Mouse (Mus musculus) layer of hippocampus, postnatal 25 days (tissue): ENCODE results near the gene Aurkb. TPM values are rescaled to one million over a fixed set of nuclear protein-coding genes. Genes with fewer than 3 reads are reported as not detected.
A peak's percentile ranks its signal among the peaks of the same experiment; 100 is the strongest.
"Not testable (repeated sequence)": the region's sequence is repeated elsewhere in the genome, so short reads cannot be mapped to it uniquely, and the experiment has no call there.

Source experiments
- DNase-seq, 2 experiments: peaks; one replicate each; pipeline ENCODE4 v3.0.0; 2022; ENCODE audit warnings: mixed read lengths in 2 of 2, low spot score in 1 of 2; ENCODE audit errors: extremely low spot score in 1 of 2
- total RNA-seq, 2 experiments: library from RNA; stranded (reverse); gene quantifications; 2 replicates each; pipeline ENCODE4 v1.2.3; 2021

Gene Aurkb
- total RNA-seq, 2 experiments from 2014 or later, result 0.85 to 1.0 TPM

DNA sequence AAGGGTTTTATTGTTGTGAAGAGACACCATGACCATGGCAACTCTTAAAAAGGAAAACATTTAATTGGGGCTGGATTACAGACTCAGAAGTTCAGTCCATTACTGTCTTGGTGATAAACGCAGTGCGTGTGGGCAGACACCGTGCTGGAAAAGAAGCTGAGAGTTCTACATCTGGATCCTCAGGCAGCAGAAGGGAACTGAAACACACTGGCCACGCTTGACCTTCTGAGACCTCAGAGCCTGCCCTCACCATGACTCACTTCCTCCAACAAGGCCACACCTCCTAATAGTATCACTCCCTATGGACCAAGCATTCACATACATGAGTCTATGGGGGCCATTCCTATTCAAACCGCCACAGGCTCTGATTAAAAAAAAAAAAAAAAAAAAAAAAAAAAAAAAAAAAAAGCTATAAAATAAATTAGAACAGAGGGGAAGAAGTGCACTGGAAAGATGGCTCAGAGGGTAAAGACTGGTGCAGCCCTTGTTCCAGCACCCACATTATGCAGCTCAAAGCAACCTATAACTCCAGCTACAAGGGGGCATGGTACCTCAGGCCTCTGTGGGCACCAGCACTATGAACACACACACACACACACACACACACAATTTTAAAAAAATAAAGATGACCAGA lies 33.5 kb downstream of the Aurkb start:
- DNase-seq, result no peak

DNA sequence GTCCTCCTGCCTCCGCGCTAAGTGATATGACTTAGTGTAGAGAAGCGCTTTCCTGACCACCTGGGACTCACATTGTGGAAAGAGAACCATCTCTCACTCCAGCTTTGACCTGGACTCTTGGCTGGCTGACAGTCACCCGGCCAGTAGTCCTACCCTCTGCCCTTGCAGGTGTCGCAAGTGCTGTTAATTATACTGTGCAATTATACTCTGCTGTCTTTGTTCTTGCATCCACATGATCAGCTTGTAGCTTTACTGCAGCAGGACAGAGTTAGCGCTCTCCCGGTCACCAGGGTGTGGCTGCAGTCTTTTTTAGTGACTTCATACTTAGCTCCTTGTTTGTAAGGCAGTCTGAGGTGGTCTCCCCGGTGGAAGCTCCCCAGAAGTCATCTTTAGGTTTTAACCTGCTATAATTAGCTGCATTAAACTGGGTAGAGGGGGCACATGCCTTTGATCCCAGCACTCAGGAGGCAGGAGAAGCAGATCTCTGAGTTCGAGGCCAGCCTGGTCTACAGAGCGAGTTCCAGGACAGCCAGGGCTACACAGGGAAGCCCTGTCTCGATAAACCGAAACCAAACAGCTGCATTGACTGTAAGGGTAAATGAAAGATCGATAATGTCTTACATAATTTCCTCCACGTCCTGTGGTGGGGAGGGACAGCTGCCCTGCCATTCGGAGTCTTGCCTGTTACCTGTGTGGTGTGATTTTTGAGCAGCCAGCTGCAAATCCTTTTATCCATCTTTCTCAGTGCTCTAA lies 34.8 kb downstream of the Aurkb start:
- no peak for DNase-seq

DNA sequence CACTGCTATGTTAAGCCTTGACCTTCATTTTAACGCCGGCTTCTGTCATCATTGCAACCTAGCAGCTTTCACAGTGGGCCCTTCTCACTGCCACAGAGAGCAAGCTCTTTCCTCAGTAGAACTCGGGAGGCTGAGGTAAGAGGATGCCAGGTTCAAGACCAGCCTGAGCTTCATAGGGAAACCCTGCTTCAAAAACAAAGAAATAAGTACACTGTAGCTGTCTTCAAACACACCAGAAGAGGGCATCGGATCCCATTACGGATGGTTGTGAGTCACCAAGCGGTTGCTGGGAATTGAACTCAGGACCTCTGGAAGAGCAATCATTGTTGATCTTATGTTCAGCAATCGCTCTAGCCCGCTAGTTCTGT lies 35.4 kb downstream of the Aurkb start:
- DNase-seq, result no peak

DNA sequence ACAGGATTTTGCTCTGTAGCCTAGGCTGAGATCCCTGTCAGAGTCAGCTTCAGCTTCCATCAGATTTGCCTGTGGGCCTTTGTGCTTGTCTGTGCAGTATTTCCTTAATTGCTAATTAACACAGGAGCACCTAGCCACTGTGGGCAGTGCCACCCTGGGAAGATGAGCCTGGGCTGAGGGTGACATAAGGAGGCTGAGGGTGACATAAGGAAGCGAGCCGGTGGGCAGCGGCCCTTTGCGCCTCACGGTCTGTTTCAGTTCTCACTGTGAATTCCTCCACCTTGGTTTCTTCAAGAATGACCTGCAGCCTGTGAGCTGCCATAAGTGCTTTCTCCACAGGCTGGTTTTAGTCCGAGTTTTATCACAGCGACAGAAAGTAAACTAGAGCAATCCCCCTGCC lies 36.2 kb downstream of the Aurkb start:
- DNase-seq, result no peak

DNA sequence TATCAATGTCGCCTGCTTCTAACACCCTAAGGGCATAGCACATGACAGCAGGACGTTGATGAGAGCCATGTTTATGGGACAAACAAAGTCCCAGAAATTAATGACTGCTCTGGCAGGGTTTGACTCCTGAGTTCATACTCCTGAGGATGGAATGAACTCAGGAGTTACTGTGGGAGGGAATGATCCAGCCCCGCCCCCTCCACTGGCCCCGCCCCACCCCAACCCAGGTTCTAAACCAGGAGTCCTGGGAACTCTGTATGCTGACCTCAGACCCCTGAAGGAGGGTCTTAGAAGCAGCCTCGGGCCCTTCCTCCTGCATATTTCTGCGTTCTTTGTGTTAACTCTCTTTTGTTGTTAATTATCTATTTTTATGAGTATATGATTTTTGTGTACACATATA lies 40.2 kb downstream of the Aurkb start:
- DNase-seq, result no peak

DNA sequence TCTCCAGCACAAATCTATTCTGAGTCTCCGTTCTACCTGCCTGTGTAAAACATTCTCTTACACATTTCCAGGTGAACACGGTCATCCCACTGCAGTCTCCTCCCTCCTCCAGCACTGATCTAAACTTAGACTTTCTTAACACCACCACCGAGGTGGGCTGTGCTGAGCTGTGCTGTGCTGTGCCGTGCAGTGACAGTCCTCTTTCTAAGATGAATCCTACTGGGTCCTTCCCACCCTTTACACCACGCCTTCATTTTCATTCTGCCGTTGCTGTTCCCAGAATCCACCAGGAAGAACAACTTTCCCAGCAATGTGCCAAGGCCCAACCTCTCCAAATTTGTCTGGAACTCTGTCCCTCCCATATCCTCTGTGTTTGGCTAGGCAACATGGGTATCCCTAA lies 40.9 kb downstream of the Aurkb start:
- DNase-seq, result no peak

DNA sequence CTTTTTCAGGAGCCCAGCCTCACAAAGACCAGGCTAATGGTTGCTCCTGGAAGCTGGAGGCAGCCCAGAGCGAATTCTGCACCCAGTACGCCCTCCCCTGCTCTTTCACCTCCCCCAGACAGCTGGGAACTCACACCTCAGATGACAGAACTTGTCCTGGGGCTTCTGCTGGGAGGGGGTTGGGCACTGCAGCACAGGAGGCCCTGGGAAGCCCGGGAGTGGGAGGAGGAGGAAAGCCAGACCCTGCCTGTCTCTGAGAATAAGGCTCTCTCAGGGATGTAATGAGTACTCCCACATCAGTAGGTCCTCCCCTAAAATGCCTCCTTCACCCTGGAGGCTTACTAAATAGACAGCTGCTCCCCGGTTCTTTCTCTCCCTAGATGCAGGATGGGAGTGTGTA lies 41.6 kb downstream of the Aurkb start:
- no peak for DNase-seq

DNA sequence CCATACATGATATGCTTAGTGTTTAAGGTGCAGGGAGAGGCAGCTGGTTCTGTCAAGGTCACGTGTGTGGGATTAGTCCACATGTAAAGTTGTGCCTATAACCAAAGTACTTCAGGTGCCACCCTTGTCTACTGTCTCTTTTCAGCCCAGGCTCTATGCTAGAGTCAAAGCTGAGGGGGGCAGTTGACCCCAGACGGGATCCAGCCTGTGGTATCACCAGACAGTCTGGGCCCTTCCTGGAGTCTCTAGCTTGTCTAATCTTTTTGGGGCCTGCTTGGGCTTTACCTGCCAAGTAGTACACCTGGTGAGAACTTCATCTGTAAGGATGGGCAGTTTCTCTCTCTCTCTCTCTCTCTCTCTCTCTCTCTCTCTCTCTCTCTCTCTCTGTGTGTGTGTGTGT lies 42.1 kb downstream of the Aurkb start:
- DNase-seq, result no peak

DNA sequence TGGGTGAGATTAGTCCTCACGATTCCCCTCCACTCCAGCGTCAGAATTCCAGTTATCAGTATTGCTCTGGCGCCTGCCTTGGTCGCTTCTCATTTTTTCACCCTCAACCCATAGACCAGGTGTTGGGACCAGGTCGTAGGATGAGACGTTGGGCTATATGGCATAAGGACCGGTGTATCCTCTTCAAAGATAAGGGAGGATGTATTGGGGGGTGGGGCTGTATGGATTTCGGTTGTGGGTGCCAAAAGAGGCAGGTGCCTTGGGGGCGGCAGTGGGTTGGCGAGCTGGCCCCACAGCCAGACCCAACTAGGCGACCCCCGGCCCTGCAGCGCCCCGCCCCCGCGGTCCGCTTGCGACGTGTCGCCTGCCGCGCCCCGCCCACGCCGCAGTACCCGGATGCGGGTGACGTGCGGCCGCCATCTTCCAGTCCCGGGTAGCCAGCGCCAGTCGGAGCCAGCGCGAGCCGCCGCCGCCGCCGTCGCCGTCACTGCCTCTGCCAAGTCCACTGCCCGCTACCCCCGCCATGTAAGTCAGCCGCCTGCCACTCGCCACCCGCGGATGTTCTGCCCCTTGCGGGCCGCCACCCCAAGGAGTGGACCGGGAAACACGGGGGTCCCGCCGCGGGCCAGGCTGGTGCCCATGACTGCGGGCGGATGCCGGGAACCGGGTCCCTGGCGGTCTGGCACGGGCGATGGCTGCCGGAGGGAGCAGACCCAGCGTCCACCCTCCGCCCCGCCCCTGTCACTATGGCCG lies 42.8 kb downstream of the Aurkb start, which contains the start of gene Vamp2:
Gene Vamp2 (plus strand): TSS at position 388 of the 753 bp plus-strand sequence.
- peak; percentile 94 to 95 for DNase-seq

DNA sequence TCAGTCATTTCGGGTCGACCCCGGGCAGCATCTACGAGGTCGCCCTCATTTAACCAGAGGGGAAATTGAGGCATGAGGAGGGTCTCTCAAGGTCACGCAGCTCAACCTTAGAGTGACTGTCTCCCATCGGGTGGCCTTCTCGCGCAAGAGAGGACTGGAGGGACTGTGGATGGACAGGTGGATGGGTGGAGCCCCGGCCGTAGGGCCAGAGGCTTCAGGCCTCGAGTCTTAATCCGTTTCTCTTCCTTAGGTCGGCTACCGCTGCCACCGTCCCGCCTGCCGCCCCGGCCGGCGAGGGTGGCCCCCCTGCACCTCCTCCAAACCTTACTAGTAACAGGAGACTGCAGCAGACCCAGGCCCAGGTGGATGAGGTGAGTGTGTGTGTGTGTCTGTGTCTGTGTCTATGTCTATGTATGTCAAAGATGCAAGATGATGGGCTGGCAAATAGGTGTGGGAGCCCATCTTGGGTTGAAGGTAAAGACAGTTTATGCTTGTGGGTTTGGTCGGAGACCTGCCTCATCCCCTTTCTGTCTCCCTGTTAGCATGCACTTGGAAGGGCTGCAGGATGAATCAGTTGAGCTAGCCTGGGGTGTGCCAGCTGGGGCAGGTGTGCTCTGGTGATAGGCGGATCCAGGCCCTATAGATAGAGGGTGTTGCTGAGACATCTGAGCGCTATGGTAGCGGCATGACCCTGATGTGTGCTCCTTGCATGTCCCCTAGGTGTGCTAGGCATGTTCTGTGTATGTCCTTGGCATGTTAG lies 43.6 kb downstream of the Aurkb start:
- DNase-seq, result no peak

DNA sequence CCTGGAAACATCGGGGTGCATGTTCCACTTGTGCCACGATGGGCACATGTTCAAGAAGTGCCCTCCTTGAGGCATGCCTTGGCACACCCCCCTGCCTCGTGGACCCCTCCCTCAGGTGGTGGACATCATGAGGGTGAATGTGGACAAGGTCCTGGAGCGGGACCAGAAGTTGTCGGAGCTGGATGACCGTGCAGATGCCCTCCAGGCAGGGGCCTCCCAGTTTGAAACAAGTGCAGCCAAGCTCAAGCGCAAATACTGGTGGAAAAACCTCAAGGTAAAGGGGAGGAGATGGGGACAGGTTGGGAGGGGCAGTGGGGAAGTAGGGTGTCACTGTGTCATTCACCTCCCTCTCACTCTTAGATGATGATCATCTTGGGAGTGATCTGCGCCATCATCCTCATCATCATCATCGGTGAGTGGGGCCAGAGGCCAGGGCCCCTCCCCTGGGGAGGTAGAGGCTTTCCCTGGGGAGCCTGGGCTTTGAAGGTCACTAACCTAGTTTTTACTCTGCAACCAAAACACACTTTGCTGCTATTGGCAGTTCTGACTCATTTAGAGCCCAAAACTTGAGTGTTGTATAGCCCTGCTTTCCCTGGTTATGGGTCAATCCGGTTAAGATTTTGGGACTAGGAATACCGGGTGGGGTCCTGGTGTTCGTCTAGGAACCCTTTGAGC lies 44.3 kb downstream of the Aurkb start:
- DNase-seq, result no peak

DNA sequence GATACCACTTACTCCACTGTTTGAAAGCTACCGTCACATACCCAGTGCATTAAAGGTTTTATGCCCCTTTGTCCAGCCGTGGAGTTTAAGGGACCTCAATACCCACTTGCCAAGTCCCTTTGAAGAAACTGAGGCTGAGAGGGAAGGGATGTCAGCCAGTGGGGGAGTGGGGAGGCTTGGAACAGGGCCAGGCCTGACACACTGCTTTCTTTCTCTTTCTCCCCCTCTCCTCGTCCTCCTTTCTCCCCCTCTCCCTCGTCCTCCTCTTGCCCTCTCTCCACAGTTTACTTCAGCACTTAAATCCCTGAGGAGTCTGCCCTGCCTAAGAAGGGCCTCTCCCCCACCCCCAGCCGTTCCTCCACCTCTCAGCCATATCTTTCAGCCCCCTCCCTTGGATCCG lies 44.9 kb downstream of the Aurkb start:
- no peak for DNase-seq

DNA sequence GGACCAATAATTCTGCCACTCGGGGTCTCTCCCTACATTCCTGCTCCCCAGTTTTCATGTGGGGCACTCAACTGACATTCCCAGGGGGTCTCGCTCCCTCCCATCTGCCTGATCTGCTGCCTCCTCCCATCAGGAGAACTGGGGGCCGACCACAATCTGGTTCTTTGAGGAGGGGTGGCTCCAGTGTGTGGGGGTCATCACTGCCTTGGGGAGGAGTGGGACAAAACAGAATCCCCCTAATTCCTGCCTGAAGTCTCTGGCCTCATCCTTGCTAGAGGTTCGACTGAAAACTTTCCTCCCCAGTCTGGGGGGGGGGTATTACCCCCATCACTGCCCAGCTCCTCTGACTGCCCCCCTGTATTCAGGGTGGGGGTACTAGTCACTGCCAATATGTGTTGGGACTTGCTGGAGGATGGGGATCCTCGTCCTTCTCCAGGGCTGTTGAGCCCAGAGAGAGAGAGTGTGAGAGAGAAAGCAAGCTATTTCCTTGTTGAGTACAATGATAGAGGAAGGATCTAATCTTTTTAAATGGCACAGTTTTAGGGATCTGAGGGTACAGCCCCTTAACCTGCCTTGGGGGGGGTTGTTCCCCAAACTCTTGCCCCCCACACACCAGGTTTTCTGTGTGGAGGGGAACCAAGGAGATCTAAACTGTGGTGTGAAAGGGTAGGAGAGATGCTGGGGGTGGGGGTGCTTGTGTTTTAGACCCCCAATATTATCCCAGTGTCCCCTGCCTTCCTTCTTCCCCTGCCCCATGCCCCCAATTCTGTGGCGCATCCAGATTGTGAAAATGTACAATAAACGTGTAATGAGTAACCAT lies 46.3 kb downstream of the Aurkb start:
- DNase-seq, result no peak

DNA sequence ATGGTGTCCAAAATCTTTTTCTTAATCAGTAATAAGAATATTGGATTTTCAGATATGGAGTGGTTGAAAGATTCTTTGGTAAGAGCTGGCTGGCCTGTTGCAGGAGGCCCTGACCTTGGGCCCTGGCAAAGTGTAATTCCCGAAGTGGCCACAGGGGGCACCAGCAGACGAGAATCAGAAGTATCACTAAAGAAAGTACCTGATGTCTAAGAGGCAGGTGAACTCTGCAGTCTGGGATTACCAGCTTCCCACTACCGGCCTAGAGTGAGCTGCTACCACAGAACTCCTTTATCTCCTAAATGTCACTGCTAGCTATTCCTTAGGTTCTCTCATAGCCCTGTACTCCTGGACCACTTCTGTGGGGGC lies 46.9 kb downstream of the Aurkb start:
- peak; percentile 70 to 94 for DNase-seq

DNA sequence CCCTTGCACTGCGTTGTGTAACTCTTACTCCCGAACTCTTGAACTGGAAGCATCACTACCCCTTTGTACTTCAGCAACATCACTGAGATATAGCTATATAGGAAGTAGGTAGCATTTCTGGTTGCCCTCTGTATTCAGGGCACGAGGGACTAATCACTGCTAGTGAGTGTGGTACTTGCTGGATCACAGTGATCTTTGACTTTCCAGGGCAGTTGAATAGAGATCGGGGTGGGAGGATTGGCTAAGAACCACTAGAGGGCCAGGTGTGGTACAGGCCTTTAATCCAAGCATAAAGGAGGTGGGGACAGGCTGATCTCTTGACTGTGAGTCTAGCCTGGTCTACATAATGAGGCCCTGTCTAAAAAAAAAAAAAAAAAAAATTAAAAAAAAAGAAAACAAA lies 47.4 kb downstream of the Aurkb start:
- no peak for DNase-seq

DNA sequence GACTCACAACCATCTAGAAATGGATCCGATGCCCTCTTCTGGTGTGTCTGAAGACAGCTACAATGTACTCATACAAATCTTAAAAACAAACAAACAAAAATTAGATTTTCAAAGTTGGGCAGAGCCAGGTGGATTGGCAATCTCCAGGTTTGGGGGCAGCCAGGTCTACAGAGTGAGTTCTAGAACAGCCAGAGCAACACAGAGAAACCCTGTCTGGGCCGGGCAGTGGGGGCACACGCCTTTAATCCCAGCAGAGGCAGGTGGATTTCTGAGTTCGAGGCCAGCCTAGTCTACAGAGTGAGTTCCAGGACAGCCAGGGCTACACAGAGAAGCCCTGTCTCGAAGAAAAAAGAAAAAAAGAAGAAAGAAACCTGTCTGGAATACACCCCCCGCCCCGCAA lies 48.4 kb downstream of the Aurkb start:
- DNase-seq, result not testable (repeated sequence)

DNA sequence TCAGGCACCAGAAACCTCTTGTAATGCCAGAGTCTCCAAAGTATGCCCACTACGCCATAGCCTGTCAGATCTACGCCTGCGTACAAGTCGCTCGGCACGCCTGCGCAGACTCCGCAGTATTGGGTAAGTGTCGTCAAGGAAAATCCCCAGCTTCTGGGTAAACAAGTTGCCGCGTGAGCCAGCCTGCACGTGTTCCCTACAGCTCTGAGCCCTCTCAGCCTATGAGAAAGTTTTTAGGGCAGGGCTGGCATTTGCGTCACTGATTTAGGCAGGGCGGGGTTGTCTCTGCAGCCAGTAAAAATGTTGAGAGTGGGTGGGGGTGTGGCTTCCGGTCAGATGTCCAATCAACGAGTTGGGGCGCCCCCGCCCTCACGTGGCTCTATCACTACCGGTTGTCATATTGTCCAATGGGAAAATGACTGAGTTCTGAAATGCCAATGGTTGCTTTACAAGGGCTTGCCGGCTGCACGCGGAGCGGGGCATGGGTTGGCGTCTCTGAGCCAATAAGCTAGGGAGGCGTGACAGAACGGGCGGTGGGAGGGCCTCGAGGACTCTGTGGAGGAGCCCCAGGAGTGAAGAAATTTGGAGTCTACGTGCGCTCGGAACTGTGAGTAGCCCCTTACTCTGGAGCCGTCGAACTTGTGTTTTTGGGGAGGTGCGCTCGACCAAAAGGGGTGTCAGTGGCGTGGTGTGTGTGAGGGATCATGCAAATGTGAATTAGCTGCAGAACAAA lies 49.4 kb downstream of the Aurkb start, which contains the start of gene Per1:
Gene Per1 (plus strand): TSS at position 521 of the 733 bp plus-strand sequence.
- peak; percentile 90 to 95 for DNase-seq

DNA sequence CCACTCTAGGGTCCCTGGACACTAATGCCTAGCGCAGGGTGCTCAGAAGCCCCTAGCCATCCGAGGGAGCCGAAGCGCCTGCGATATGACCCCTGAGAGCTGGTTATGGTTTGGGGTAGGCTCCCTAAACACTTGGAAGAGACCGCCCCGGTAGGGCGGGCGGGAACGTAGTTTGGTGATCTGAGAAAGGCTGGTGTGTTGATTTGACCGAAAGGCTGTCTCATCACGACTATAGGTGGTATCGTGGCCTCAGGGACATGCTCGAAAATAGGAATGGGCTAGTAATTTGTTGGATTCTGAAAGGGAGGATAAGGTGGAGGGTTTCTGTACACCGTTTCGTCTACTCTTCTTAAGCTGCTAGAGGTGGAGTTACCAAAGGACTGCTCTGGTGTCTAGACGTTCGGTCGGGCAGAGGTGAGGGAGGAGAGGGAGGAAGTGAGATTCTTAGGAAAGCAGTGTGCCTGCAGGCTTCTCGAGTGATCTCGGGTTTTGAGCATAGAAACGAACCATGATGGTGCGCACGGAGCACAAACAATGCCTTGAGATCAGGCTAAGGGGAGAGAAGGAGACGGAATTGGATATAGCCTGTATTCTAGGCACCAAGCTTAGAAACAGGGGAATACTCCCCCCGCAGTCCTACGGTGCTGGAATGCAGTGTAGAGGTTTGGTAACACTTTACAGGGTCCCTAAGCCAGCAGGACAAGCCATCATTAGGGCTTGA lies 50.2 kb downstream of the Aurkb start:
- DNase-seq, result peak in 1 of 2 experiments; percentile 27
